Mouse (Mus musculus) testis, adult 2 months (tissue): Measurements from ENCODE around the gene Ccdc137.
"Not testable (repeated sequence)": the region's sequence is repeated elsewhere in the genome, so short reads cannot be mapped to it uniquely, and the experiment has no call there.

Experiments used
- CTCF ChIP-seq: fragments of 200-500 bp; IDR thresholded peaks from 2 replicates; pipeline ENCODE4 v1.5.1; 2012; ENCODE audit warnings: low read depth, mild to moderate bottlenecking, inconsistent platforms, low read length, moderate library complexity; ENCODE audit not compliant: control insufficient read depth, insufficient read depth, insufficient replicate concordance
- POLR2A ChIP-seq: fragments of 200-500 bp; IDR thresholded peaks from 2 replicates; pipeline ENCODE4 v1.6.1; 2012; ENCODE audit warnings: low read depth, mild to moderate bottlenecking, inconsistent platforms, low read length, moderate library complexity; ENCODE audit not compliant: control insufficient read depth

GRCm38 (mm10) chr11:120413621-120414020 is 44.3 kb upstream of the Ccdc137 start:
- TF ChIP-seq POLR2A, CTCF: not testable (repeated sequence)
